Mouse (Mus musculus): ENCODE data around the gene Zscan18.

- TF ChIP-seq CTCF (IDR thresholded peaks at IDR 0.05; ENCODE audit: low read depth): peak; percentile 4; the same call in 1 of the 2 replicates
- TF ChIP-seq EP300 (IDR thresholded peaks at IDR 0.05; ENCODE audit: low read depth): no peak
These were observed 23.1 kb downstream of the Zscan18 start for GRCm38 (mm10) chr7:12780151-12780830.
